Mouse (Mus musculus) CH12.LX (cell line): ENCODE results near the gene Otud7a. TPM values are rescaled to one million over a fixed set of nuclear protein-coding genes. Genes with fewer than 3 reads are reported as not detected.

ENCODE experiments used
- DNase-seq: peaks from one replicate; pipeline ENCODE4 v3.0.0-alpha.2; 2013; ENCODE audit errors: extremely low read depth
- H3K27ac ChIP-seq: 2 replicates; pipeline ENCODE4 v1.5.1; 2012; ENCODE audit warnings: low read depth, mild to moderate bottlenecking, control low read depth, moderate library complexity; ENCODE audit not compliant: insufficient read depth
- H3K27me3 ChIP-seq: replicated peaks from 2 replicates; pipeline ENCODE3; 2012; ENCODE audit warnings: inconsistent platforms
- H3K36me3 ChIP-seq, 2 experiments: replicated peaks in 1 of 2; 2 replicates each; pipeline versions ENCODE3 to v1.6.1; 2012; ENCODE audit warnings: inconsistent platforms in 1 of 2, low read length in 1 of 2, mild to moderate bottlenecking in 1 of 2, mixed read lengths in 1 of 2, moderate library complexity in 1 of 2; ENCODE audit not compliant: control insufficient read depth in 1 of 2, insufficient read depth in 1 of 2
- H3K4me1 ChIP-seq, 2 experiments: 2 replicates each; pipeline ENCODE4 v1.6.1; 2012; ENCODE audit warnings: inconsistent platforms in 1 of 2, moderate library complexity in 1 of 2; ENCODE audit not compliant: insufficient read depth in 2 of 2, control insufficient read depth in 1 of 2
- H3K4me2 ChIP-seq: 2 replicates; pipeline ENCODE4 v1.6.1; 2012; ENCODE audit warnings: low read depth, mild to moderate bottlenecking, control low read depth; ENCODE audit not compliant: poor library complexity, insufficient read depth, severe bottlenecking
- H3K4me3 ChIP-seq, 3 experiments: fragments of 150-350 bp in 1 of 3; sonication (generic) in 1 of 3; replicated peaks in 1 of 3; 2 replicates each; pipeline versions ENCODE3 to v1.5.1; 2011 to 2012; ENCODE audit warnings: low read depth in 2 of 3, low read length in 2 of 3, mild to moderate bottlenecking in 2 of 3, moderate library complexity in 2 of 3, control low read depth in 1 of 3, improper control_type of control experiment in 1 of 3, inconsistent platforms in 1 of 3, mixed read lengths in 1 of 3; ENCODE audit not compliant: poor library complexity in 1 of 3
- H3K79me2 ChIP-seq: replicated peaks from 2 replicates; pipeline ENCODE4 v1.6.1; 2012; ENCODE audit warnings: mild to moderate bottlenecking, moderate library complexity; ENCODE audit not compliant: control insufficient read depth, poor library complexity, insufficient read depth, severe bottlenecking; ENCODE audit errors: extremely low read depth
- H3K9ac ChIP-seq: 2 replicates; pipeline ENCODE4 v1.6.1; 2012; ENCODE audit warnings: low read depth, mild to moderate bottlenecking, control low read depth, moderate library complexity; ENCODE audit not compliant: insufficient read depth
- H3K9me3 ChIP-seq: replicated peaks from 2 replicates; pipeline ENCODE3; 2012; ENCODE audit warnings: low read length, inconsistent platforms, mixed read lengths
- EP300 ChIP-seq: IDR thresholded peaks from 2 replicates; pipeline ENCODE4 v1.6.1; 2011; ENCODE audit warnings: low read length, improper control_type of control experiment
- KAT2A ChIP-seq: IDR thresholded peaks from 2 replicates; pipeline ENCODE4 v1.6.1; 2012; ENCODE audit warnings: low read length, improper control_type of control experiment, inconsistent platforms; ENCODE audit not compliant: insufficient replicate concordance
- MAX ChIP-seq: IDR thresholded peaks from 2 replicates; pipeline ENCODE4 v1.6.1; 2011; ENCODE audit warnings: low read length, improper control_type of control experiment
- MXI1 ChIP-seq: IDR thresholded peaks from 2 replicates; pipeline ENCODE4 v1.6.1; 2011; ENCODE audit warnings: mild to moderate bottlenecking, low read depth, low read length, improper control_type of control experiment
- POLR2A ChIP-seq: IDR thresholded peaks from 2 replicates; pipeline ENCODE4 v1.6.1; 2011; ENCODE audit warnings: low read depth, mild to moderate bottlenecking, improper control_type of control experiment, low read length
- RAD21 ChIP-seq: IDR thresholded peaks from 2 replicates; pipeline ENCODE4 v1.6.1; 2011; ENCODE audit warnings: low read depth, mild to moderate bottlenecking, low read length, improper control_type of control experiment, moderate library complexity
- SIN3A ChIP-seq: IDR thresholded peaks from 2 replicates; pipeline ENCODE4 v1.6.1; 2012; ENCODE audit warnings: low read length, improper control_type of control experiment, inconsistent platforms
- UBTF ChIP-seq: IDR thresholded peaks from 2 replicates; pipeline ENCODE4 v1.6.1; 2012; ENCODE audit warnings: low read depth, mild to moderate bottlenecking, inconsistent platforms, low read length, improper control_type of control experiment, moderate library complexity
- ZC3H11A ChIP-seq: IDR thresholded peaks from 2 replicates; pipeline ENCODE4 v1.6.1; 2012; ENCODE audit warnings: low read depth, mild to moderate bottlenecking, inconsistent platforms, low read length, improper control_type of control experiment
- ZMIZ1 ChIP-seq: IDR thresholded peaks from 2 replicates; pipeline ENCODE4 v1.6.1; 2012; ENCODE audit warnings: low read depth, mild to moderate bottlenecking, inconsistent platforms, low read length, improper control_type of control experiment
- dilution Hi-C: fragments of 300-500 bp; cut with MboI; formaldehyde crosslinking; loops from 2 replicates; pipeline ENCODE4 v1.14.3; 2020; ENCODE audit warnings: low sequenced_read_pairs; ENCODE audit not compliant: extremely low pct_unique_long_range_greater_than_20kb, extremely low pct_ligation_motif_present
- in situ Hi-C: fragments of 300-500 bp; cut with MboI; formaldehyde crosslinking; loops from 3 replicates; pipeline ENCODE4 v1.14.3; 2019; ENCODE audit warnings: low sequenced_read_pairs, low pct_ligation_motif_present, low pct_unique_long_range_greater_than_20kb, mixed read lengths
- polyA plus RNA-seq: library from polyadenylated mRNA; unstranded; fragments of >175 nt; gene quantifications from 2 replicates; pipeline ENCODE4 v1.2.1, GENCODE M21; 2012; ENCODE audit warnings: low read depth; ENCODE audit not compliant: insufficient read length
- total RNA-seq, 2 experiments: library from RNA; depleted of rRNA; stranded (reverse); fragments of 300-350 nt in 1 of 2; fragments of >200 nt in 1 of 2; gene quantifications; 2 replicates each; pipeline ENCODE4 v1.2.3; 2012 to 2014

Gene Otud7a
- total and polyA plus RNA-seq, 3 experiments = not detected

- dilution Hi-C loops = no loop called here
These were observed 273.4 kb downstream of the Otud7a start for GRCm38 (mm10) chr7:63717903-63718302.

GRCm38 (mm10) chr7:63719183-63719944, 274.8 kb downstream of the Otud7a start:
- no peak overlapping the region for H3K27ac ChIP-seq
- in situ Hi-C loops (no loop called here), dilution Hi-C loops (no loop called here)
- no peak for DNase-seq
- no peak overlapping the region for H3K4me3 ChIP-seq
- no peak overlapping the region for H3K4me2 ChIP-seq
- H3K27me3 ChIP-seq = peaks cover 61% of the 10 kb centered on the region
- TF ChIP-seq ZMIZ1 = no peak
- TF ChIP-seq, all 38 proteins: peak for 0
- H3K4me1 ChIP-seq = no peaks in the 10 kb centered on the region
- H3K36me3 ChIP-seq = no peaks in the 10 kb centered on the region
- H3K9ac ChIP-seq = no peak overlapping the region
- no peaks in the 10 kb centered on the region for H3K9me3 ChIP-seq
- no peaks in the 10 kb centered on the region for H3K79me2 ChIP-seq

More at GRCm38 (mm10) chr7:63717903-63718302, 273.4 kb downstream of the Otud7a start:
- Histone ChIP-seq H3K9me3 (no peaks in the 10 kb centered on the region), H3K4me1 (no peaks in the 10 kb centered on the region), H3K4me3 (no peak overlapping the region), H3K79me2 (no peaks in the 10 kb centered on the region), H3K36me3 (no peaks in the 10 kb centered on the region), H3K27ac (no peak overlapping the region), H3K4me2 (no peak overlapping the region), H3K27me3 (peaks cover 60% of the 10 kb centered on the region), H3K9ac (no peak overlapping the region)
- DNase-seq = no peak
- no peak for TF ChIP-seq SIN3A
- in situ Hi-C loops = no loop called here

GRCm38 (mm10) chr7:63720682-63721081, 276.1 kb downstream of the Otud7a start:
- TF ChIP-seq EP300 (no peak), KAT2A (no peak), ZC3H11A (no peak), POLR2A (no peak), MXI1 (no peak), MAX (no peak), RAD21 (no peak), ZMIZ1 (no peak), UBTF (no peak)
- in situ Hi-C loops (no loop called here), dilution Hi-C loops (no loop called here)

More at GRCm38 (mm10) chr7:63720682-63721081, 276.1 kb downstream of the Otud7a start:
- no peak for DNase-seq
- Histone ChIP-seq H3K9me3 (no peaks in the 10 kb centered on the region), H3K27ac (no peak overlapping the region), H3K4me3 (no peak overlapping the region), H3K27me3 (peaks cover 65% of the 10 kb centered on the region), H3K4me1 (no peaks in the 10 kb centered on the region), H3K4me2 (no peak overlapping the region), H3K9ac (no peak overlapping the region), H3K36me3 (no peaks in the 10 kb centered on the region), H3K79me2 (no peaks in the 10 kb centered on the region)
